Mouse (Mus musculus) liver, postnatal 0 days (tissue): ENCODE data around the gene Tspan11.

ENCODE experiments used
- CTCF ChIP-seq: sonication (generic); IDR thresholded peaks from 2 replicates; pipeline ENCODE4 v1.5.1; 2016; ENCODE audit warnings: antibody characterized with exemption, low read depth
- EP300 ChIP-seq: IDR thresholded peaks from 2 replicates; pipeline ENCODE4 v1.6.1; 2016; ENCODE audit warnings: antibody characterized with exemption, low read depth, mild to moderate bottlenecking

DNA sequence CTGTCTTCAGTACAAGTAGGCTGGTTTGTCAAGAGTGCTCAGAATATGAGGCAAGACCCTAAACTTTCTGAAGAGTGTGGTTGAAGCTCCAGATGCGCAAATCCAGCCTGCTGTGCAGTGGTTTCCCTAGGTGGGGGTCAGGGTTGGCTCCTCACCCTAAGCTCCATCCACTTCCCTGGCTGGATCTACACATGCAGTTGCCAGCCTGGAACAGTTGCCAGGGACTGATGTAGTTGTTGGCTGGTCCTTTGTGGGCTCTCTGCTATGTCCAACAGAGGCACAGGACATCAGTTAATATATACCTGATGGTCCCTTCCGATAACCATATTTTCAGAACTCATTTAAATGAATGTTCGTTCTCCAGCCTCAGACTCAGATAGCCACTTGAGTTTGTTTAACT, 9.0 kb downstream of the Tspan11 start:
- TF ChIP-seq EP300 = no peak
- no peak for TF ChIP-seq CTCF
